Mouse (Mus musculus) WW6 (cell line): ENCODE measurements at regions not wholly inside any gene's neighbourhood (a gene's known extent, or its start where the extent isn't known, plus 50 kb on each side); places are given as distances from the start of the nearest gene placed in this dataset.

Source experiments
- DNase-seq: peaks from one replicate; pipeline ENCODE4 v3.0.0-alpha.2; 2013; ENCODE audit warnings: low read depth, low spot score

DNA sequence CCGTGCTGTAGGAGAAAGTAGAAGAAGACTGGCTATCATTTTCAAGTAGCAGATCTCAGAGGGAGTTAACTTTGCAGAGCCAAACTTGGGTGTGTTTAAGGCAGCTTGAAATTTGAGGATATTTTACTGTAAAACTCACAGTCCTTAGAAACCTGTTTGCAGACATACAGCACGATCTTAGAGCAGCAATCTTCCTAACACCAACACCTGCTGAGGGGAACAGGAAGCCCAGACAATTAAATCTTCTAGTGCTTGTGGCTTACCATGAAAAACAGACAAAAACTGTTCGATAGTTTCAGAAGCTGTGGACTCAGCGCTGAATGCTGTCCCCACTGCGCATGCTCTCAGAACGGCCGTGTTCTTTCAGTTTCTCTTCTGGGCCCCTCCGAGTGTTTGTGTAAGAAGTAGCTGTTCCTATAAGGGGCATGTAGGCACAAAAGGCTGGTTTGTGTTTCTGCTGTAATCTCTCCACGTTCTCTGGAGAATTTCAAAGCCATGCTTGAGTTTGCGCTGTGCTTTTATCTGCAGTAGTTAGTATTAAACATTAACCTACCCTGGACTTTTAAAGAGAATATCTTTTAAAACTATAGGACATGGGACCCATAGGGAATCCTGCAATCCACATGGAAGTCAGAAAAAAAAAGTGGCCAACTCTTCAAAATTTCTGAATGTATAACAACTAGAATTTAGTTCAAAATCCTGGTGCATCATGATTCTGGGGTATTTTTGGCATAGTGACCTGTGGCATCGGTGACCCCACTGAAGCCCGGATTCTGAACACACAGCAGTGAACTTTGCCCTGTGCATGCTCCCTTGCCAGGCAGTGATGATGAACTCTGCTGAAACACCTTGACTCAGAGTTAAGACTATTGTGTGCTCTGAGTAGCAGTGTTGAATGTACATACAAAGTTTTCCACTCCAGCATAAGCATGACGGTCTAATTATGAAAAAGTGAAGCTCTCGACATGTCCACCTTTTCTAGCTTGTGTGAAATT lies 584.4 kb downstream of the Etnk1 start:
- DNase-seq, result no peak

DNA sequence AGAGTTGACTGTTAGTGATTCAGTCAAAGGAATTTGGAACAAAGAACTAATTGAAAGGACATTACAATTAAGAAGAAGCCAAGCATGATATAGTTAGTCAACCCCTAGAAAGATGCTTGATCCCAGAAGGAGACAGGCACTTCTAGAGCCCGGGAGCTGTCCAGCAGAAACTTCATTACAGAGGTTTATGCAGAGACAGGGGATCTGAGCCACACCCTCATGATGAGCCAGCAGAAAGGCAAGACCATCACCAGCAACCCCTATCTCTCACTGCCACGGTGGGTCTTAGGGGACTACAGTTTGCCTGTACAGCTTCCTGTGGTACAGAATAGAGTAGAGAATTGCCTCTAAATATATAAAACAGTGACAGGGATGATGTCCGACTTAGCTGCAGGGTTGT lies 590.4 kb downstream of the Etnk1 start:
- DNase-seq, result no peak

DNA sequence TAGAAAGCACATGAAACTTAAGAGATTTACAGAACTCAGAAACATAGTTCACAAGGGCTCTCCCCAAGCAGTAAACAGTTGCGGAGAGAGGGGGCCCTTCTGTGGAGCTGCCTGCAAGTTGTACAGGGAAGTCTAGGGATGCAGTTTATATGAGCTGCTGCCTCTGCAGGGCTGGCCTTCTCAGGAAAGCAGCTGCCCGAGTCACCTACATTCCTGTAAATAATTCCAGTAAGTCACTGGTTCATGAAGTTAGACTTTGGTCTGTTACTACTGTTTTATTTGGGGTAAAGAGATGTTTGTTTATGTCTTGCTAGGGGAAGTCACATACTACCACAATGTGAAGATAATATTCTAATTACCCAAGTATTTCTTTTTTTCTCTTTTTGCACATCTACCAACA lies 601.1 kb downstream of the Etnk1 start:
- DNase-seq, result no peak
